ENCODE assay signal across 22 mouse cellular contexts in genomic region chr13:117984339-117984738, GRCm38 (mm10).
"Had no signal": no experiment of that assay in that cellular context is flagged by ENCODE, and none has a peak within 500 bp of the region (broad histone marks: within the 10 kb centered on the region; RNA-seq: fewer than 3 reads in every experiment).

No protein-coding gene starts in this region.

- H3K4me2 ChIP-seq: limb, embryonic 13.5 days; liver, embryonic 12.5 days; liver, embryonic 15.5 days; lung, embryonic 15.5 days; midbrain, embryonic 13.5 days; neural tube, embryonic 13.5 days had no signal

- ATAC-seq: liver, embryonic 12.5 days; midbrain, embryonic 13.5 days; midbrain, embryonic 16.5 days had no signal

- H3K4me3 ChIP-seq: layer of hippocampus, adult 2 months; limb, embryonic 13.5 days; liver, embryonic 12.5 days; liver, embryonic 15.5 days; lung, embryonic 15.5 days; megakaryocyte, embryonic 14.5 days; midbrain, embryonic 10.5 days; midbrain, embryonic 13.5 days; myocyte; neural tube, embryonic 13.5 days had no signal

- H3K9ac ChIP-seq: limb, embryonic 13.5 days; liver, embryonic 12.5 days; liver, embryonic 15.5 days; lung, embryonic 15.5 days; midbrain, embryonic 13.5 days; neural tube, embryonic 13.5 days had no signal

- H3K27me3 ChIP-seq: limb, embryonic 13.5 days; liver, embryonic 12.5 days; liver, embryonic 15.5 days; lung, embryonic 15.5 days; megakaryocyte, embryonic 14.5 days; midbrain, embryonic 13.5 days; neural tube, embryonic 13.5 days had no signal

- DNase-seq: kidney, adult 11 months; kidney, adult 9 months; kidney, postnatal 25 days; layer of hippocampus, adult 9-11 months; liver; lung, adult 18-20 months; lung, postnatal 10 days; lung, postnatal 36 days; thymus, adult 18-20 months; thymus, postnatal 36 days had no signal

- H3K27ac ChIP-seq: kidney, postnatal 0 days; layer of hippocampus, adult 2 months; limb, embryonic 13.5 days; liver, embryonic 12.5 days; liver, embryonic 15.5 days; lung, embryonic 15.5 days; midbrain, embryonic 10.5 days; midbrain, embryonic 13.5 days; neural tube, embryonic 13.5 days had no signal

- H3K36me3 ChIP-seq: limb, embryonic 13.5 days; liver, embryonic 12.5 days; liver, embryonic 15.5 days; lung, embryonic 15.5 days; midbrain, embryonic 10.5 days; midbrain, embryonic 13.5 days; neural tube, embryonic 13.5 days had no signal

- H3K9me3 ChIP-seq: limb, embryonic 13.5 days; liver, embryonic 12.5 days; liver, embryonic 15.5 days; lung, embryonic 15.5 days; megakaryocyte, embryonic 14.5 days; midbrain, embryonic 10.5 days; midbrain, embryonic 13.5 days; neural tube, embryonic 13.5 days had no signal

- H3K4me1 ChIP-seq: liver, embryonic 12.5 days; liver, embryonic 15.5 days; lung, embryonic 15.5 days; megakaryocyte, embryonic 14.5 days; midbrain, embryonic 10.5 days; midbrain, embryonic 13.5 days; neural tube, embryonic 13.5 days had no signal
